Mouse (Mus musculus): ENCODE measurements around the gene Eif4ebp2.

DNA sequence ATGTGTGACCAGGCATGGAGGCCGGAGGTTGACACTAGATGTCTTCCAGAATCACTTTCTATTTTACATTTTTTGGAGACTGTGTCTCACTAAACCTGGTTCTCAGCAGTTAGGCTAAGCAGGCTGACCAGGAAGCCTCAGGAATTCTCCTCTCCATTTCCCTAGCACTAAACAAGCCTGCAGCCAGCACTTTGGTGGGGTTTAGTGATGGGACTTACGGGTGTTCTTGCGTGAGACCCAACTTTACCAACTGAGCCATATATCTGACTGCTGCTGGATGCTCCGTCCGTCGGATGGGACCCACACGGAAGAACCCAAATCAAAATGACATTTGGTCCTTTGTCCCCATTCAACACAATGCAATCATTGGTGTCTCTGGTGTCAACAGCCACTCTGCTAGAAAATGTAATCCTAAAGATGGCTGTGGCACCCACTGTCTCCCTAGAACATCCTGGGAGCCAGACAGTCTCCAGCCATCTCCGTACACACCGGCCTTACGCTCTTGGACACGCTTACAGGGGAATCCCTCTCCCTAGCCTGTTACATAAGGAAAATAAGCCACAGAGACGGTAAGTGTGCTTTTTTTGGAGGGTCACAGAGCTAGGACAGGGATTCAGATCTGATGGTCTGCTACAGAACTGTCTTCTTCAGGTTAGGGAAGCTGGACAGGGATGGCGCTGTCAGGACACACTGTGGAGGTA lies 73.0 kb downstream of the Eif4ebp2 start:
- TF ChIP-seq CTCF (IDR thresholded peaks at IDR 0.05) (no peak), POLR2A (IDR thresholded peaks at IDR 0.05; ENCODE audit: insufficient read depth, low read depth, low read length) (no peak)
